Mouse (Mus musculus) gastrocnemius, adult 2 months (tissue): Measurements from ENCODE around the gene Fgfr2. TPM values are rescaled to one million over a fixed set of nuclear protein-coding genes. Genes with fewer than 3 reads are reported as not detected.
A peak's percentile ranks its signal among the peaks of the same experiment; 100 is the strongest.

Experiments
- DNase-seq: peaks from one replicate; pipeline ENCODE4 v3.0.0; 2022
- H3K27ac ChIP-seq: fragments of 200-600 bp; 2 replicates; pipeline ENCODE4 v1.8.1; 2022; ENCODE audit warnings: mild to moderate bottlenecking
- H3K4me3 ChIP-seq: fragments of 200-600 bp; 2 replicates; pipeline ENCODE4 v1.8.1; 2022; ENCODE audit warnings: mild to moderate bottlenecking, moderate library complexity
- CTCF ChIP-seq: fragments of 200-600 bp; IDR thresholded peaks from 2 replicates; pipeline ENCODE4 v1.8.1; 2022; ENCODE audit warnings: antibody characterized with exemption, mild to moderate bottlenecking, moderate library complexity
- intact Hi-C: fragments of 180-260 bp; cut with DNase I; formaldehyde crosslinking; loops from one replicate; pipeline ENCODE4 v1.15.1; 2025
- total RNA-seq, 2 experiments: library from RNA; stranded (reverse); gene quantifications; 2 replicates each; pipeline ENCODE4 v1.2.3; 2021

Gene Fgfr2
- total RNA-seq, 2 experiments from 2014 or later, result 0.15 to 0.33 TPM

DNA sequence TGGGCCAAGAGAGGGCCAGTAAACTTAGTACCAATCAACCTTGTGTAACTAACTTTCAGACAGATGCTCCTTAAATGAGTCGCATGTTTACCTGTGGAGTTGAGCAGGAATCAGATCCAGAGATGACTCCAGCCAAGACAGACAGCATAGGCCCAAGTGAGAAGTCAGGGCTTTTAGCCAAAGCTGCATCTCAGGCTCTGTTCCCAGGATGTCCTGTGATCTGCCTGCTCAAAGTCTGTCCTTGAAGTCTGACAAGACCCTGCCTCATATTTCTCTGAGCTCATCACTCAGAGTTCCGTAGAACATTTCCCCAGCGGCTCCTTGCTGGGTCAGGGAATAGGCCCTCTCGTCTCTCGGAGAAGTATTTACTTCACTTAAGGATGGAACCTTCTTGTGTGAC is 2472.5 kb downstream of the Fgfr2 start:
- H3K4me3 ChIP-seq, result no peak overlapping the region
- TF ChIP-seq CTCF, result no peak
- intact Hi-C loops, result no loop called here
- DNase-seq, result peak; percentile 69
- H3K27ac ChIP-seq, result peak overlapping the region; percentile 97

- intact Hi-C loops, result no loop called here
- no peak for TF ChIP-seq CTCF
- peak; percentile 70 for DNase-seq
- Histone ChIP-seq H3K4me3 (peak overlapping the region; percentile 79; the same call in 1 of the 2 replicates), H3K27ac (peak overlapping the region; percentile 97)
Observed at GRCm38 (mm10) chr7:130649257-130649656, 2473.9 kb downstream of the Fgfr2 start.

DNA sequence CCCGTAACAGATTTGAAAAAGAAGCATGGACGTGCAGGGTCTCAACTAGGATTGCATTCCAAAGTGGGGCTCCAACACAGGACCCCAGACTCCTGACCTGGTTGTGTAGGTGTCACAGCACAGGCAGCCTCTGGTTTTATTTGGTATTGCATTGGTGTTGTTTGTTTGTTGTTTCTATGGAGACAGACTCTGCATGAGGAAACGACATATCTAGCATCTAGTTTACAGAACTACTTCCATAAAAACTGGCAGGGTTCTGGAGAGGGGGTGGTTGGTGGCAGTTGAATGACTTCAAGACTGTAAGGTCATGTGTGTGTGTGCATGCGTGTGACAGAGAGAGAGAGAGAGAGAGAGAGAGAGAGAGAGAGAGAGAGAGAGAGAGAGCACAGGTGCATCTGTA is 2475.1 kb downstream of the Fgfr2 start:
- intact Hi-C loops, result no loop called here
- Histone ChIP-seq H3K27ac (peak overlapping the region; percentile 97), H3K4me3 (peak overlapping the region; percentile 79)
- TF ChIP-seq CTCF, result no peak
- no peak for DNase-seq

DNA sequence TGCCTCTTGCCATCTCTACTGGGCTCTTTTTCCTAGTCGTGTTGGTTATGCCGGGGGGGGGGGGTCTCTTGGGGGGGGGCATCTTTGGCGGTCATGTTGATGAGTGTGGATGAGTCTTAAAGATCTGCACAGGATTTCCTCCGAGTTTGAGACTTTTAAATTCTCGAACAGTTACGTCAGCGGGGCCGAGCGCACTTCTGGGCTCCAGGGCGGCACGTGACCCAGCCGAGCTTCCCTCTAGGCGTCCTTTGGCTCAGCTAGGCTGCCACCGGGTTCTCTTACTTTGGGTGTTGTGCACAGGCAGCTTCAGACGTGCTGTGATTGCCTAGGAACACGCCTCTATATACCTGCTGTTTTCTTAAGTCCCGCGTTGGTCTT is 2476.4 kb downstream of the Fgfr2 start:
- peak; percentile 91 for DNase-seq
- peak overlapping the region; percentile 97 for H3K27ac ChIP-seq
- no peak for TF ChIP-seq CTCF
- peak overlapping the region; percentile 79 for H3K4me3 ChIP-seq
- intact Hi-C loops, result no loop called here

DNA sequence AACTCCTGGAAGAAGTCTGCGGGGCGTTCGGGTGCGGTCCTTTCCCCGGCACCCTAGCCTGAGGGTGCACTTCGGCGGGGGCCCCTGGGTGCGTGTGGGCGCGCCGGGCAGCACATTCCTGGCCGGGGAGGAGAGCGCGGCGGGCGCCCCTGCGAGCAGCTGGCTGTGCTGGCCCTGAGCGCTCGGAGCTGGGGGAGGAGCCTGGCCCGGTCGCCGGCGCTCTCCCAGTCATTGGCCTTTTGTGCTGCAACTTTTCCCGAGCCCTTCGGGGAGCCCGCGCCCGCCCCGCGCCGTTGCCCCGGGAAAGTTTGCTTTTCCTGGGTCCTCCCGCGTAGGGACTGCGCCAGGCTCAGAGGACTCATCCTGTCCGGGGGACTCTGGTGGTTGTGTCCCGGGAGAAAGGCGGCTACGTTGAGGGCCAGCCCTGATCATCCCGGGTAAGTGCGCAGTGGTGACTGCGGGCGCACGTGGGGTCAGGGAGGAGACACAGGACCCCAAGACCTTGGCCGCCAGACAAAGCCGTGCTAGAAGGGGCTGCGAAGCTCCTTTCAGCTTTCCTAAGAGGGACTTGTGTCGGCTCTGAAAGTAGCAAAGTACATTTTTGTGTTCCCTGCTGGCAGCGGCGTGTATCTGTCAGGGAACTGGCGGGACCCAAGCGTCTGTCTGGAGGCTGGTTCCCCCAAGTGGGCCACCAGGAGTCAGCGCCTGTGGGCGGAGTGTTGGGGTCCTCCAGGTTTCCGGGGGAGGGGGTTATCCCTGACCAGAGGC is 2477.0 kb downstream of the Fgfr2 start:
- no peak for TF ChIP-seq CTCF
- Histone ChIP-seq H3K27ac (peak overlapping the region; percentile 97), H3K4me3 (peak overlapping the region; percentile 79)
- intact Hi-C loops, result no loop called here
- DNase-seq, result peak; percentile 91

GRCm38 (mm10) chr7:130645332-130645993 is 2477.7 kb downstream of the Fgfr2 start:
- TF ChIP-seq CTCF, result no peak
- intact Hi-C loops, result no loop called here
- H3K4me3 ChIP-seq, result peak overlapping the region; percentile 79
- DNase-seq, result no peak
- peak overlapping the region; percentile 97 for H3K27ac ChIP-seq

GRCm38 (mm10) chr7:130640681-130641080 is 2482.5 kb downstream of the Fgfr2 start:
- TF ChIP-seq CTCF, result no peak
- intact Hi-C loops, result no loop called here
- Histone ChIP-seq H3K27ac (peak overlapping the region; percentile 9), H3K4me3 (no peak overlapping the region)
- DNase-seq, result no peak

- intact Hi-C loops, result no loop called here
- DNase-seq, result no peak
- Histone ChIP-seq H3K4me3 (0 out of 2 replicates have a peak overlapping the region, but pooled peaks have one; percentile 5), H3K27ac (peak overlapping the region; percentile 56)
- no peak for TF ChIP-seq CTCF
Observed at GRCm38 (mm10) chr7:130637811-130638210, 2485.3 kb downstream of the Fgfr2 start.

- H3K4me3 ChIP-seq, result no peak overlapping the region
- intact Hi-C loops, result no loop called here
- no peak for DNase-seq
- TF ChIP-seq CTCF, result no peak
- H3K27ac ChIP-seq, result peak overlapping the region; percentile 56; the same call in 1 of the 2 replicates
Observed at GRCm38 (mm10) chr7:130636902-130637301, 2486.2 kb downstream of the Fgfr2 start.

DNA sequence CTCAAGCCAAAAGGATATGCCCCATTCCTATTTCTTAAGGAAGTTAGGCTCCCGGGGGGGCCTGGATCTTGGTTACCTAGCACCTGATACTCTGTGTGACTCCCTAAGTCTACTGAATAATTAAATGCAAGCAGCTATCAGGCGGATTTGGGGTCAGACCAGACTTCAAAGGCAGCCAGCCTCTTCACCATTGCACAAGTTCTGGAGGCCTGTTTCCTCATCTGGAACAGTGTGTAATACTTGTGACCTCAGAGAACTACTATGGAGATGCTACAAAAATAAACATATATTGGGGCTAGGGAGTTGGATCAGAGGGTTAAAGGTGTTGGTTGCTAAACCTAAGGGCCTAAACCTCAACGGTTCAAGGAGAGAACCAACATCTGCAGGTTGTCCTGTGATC is 2486.9 kb downstream of the Fgfr2 start:
- no peak for DNase-seq
- Histone ChIP-seq H3K4me3 (no peak overlapping the region), H3K27ac (peak overlapping the region; percentile 57; the same call in 1 of the 2 replicates)
- intact Hi-C loops, result no loop called here
- TF ChIP-seq CTCF, result no peak

DNA sequence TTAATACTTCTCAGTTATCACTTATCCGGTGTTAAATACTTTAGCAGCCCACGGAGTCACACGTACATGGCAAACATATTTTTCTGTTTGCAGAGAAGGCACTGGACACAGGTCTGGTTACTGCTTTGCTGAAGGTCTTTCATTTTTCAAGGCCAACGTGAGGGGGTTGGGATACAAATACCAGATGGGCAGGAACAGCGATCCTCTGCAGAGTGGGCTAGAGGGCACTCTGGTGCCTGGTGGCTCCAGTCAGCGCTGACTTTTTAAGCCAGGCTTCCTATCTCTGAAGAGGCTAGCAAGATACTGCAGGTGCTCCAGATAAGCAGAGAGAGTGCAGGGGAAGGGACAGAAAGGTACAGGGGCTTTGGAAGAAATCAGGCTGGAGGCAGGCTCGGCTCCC is 2487.9 kb downstream of the Fgfr2 start:
- intact Hi-C loops, result no loop called here
- Histone ChIP-seq H3K27ac (peak overlapping the region; percentile 57), H3K4me3 (no peak overlapping the region)
- DNase-seq, result no peak
- no peak for TF ChIP-seq CTCF

- H3K4me3 ChIP-seq, result no peak overlapping the region
- DNase-seq, result no peak
- H3K27ac ChIP-seq, result peak overlapping the region; percentile 62
- TF ChIP-seq CTCF, result no peak
- intact Hi-C loops, result no loop called here
Observed at GRCm38 (mm10) chr7:130634259-130634871, 2488.8 kb downstream of the Fgfr2 start.

DNA sequence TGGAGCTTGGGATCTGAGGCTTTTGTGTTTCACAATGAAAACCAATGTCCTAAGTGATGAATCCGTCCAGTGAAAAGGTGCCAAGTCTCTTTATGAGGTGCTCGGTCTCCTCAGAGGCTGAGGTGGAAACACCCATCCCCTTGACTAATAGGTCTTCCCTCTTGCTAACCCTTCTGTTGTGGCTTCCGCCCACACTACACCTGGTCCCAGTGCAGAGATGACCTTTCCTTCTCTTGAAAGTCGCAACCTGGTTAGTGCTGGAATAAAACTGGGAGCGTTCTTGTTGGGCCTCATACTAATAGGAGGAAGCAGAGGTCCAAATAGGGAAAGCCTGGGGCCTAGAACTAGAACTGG is 2490.8 kb downstream of the Fgfr2 start:
- Histone ChIP-seq H3K27ac (peak overlapping the region; percentile 41), H3K4me3 (no peak overlapping the region)
- DNase-seq, result no peak
- no peak for TF ChIP-seq CTCF
- intact Hi-C loops, result no loop called here
